Mouse (Mus musculus) kidney, adult 9 months (tissue): ENCODE data around the gene Fam107b.
"Not testable (repeated sequence)": the region's sequence is repeated elsewhere in the genome, so short reads cannot be mapped to it uniquely, and the experiment has no call there.

Experiments
- DNase-seq: peaks from one replicate; pipeline ENCODE4 v3.0.0; 2022

Fam107b gene

GRCm38 (mm10) chr2:3659300-3659910 is 89.1 kb downstream of the Fam107b start:
- no peak for DNase-seq

- no peak for DNase-seq
These were observed 93.8 kb downstream of the Fam107b start for GRCm38 (mm10) chr2:3664086-3664485.

- peak; percentile 26 for DNase-seq
These were observed 98.4 kb downstream of the Fam107b start for GRCm38 (mm10) chr2:3668682-3669081.

- no peak for DNase-seq
These were observed 99.4 kb downstream of the Fam107b start for GRCm38 (mm10) chr2:3669646-3670045.

GRCm38 (mm10) chr2:3672654-3673367 is 102.5 kb downstream of the Fam107b start:
- no peak for DNase-seq

GRCm38 (mm10) chr2:3675481-3675880 is 105.2 kb downstream of the Fam107b start:
- no peak for DNase-seq

GRCm38 (mm10) chr2:3682699-3683098 is 112.4 kb downstream of the Fam107b start:
- no peak for DNase-seq

- no peak for DNase-seq
These were observed 113.1 kb downstream of the Fam107b start for GRCm38 (mm10) chr2:3683343-3683742.

- DNase-seq, result no peak
These were observed 113.5 kb downstream of the Fam107b start for GRCm38 (mm10) chr2:3683751-3684229.

- no peak for DNase-seq
These were observed 119.9 kb downstream of the Fam107b start for GRCm38 (mm10) chr2:3690221-3690620.

- no peak for DNase-seq
These were observed 122.5 kb downstream of the Fam107b start for GRCm38 (mm10) chr2:3692833-3693232.

- DNase-seq, result no peak
These were observed 125.6 kb downstream of the Fam107b start for GRCm38 (mm10) chr2:3695900-3696299.

- DNase-seq, result peak; percentile 44
These were observed 130.1 kb downstream of the Fam107b start for GRCm38 (mm10) chr2:3700368-3700767.

GRCm38 (mm10) chr2:3702640-3703190 is 132.4 kb downstream of the Fam107b start:
- DNase-seq, result peak; percentile 55

- peak; percentile 52 for DNase-seq
These were observed 133.5 kb downstream of the Fam107b start for GRCm38 (mm10) chr2:3703806-3704205.

- DNase-seq, result peak; percentile 95
These were observed 134.2 kb downstream of the Fam107b start for GRCm38 (mm10) chr2:3704311-3705162.

- DNase-seq, result not testable (repeated sequence)
These were observed 135.0 kb downstream of the Fam107b start for GRCm38 (mm10) chr2:3705283-3705682.

GRCm38 (mm10) chr2:3707236-3707635 is 136.9 kb downstream of the Fam107b start:
- no peak for DNase-seq

- no peak for DNase-seq
These were observed 138.3 kb downstream of the Fam107b start for GRCm38 (mm10) chr2:3708621-3709020.

- no peak for DNase-seq
These were observed 139.6 kb downstream of the Fam107b start for GRCm38 (mm10) chr2:3709882-3710281.

- no peak for DNase-seq
These were observed 140.2 kb downstream of the Fam107b start for GRCm38 (mm10) chr2:3710521-3710920.

- DNase-seq, result no peak
These were observed 142.2 kb downstream of the Fam107b start for GRCm38 (mm10) chr2:3712369-3713042.
